Comparison of ENCODE assay signal across 10 mouse cellular contexts in the genomic region with DNA sequence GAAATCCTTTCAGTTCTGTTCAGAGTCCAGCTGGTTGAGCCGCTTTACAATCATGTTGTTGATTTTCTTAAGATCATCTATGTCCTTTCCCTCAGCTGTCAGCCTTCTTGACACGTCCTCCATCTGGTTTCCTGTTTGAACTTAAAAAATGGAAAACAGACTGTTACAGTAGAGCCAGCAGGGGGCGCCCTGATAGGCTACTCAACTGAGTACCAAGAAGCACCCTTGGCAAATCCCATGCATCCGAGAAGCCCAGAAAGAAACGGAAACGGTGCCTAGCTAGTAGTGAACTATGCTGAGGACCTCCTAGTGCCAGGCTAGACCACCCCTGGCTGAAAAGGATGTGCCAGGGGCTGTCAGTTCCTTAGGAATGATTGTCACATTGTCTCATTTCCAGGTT. TPM values are rescaled to one million over a fixed set of nuclear protein-coding genes. Genes with fewer than 3 reads are reported as not detected.
DNase-seq lines count a peak whose midpoint lies in the region; ATAC-seq lines count a peak whose summit lies in the region.
"Had no signal": no experiment of that assay in that cellular context is flagged by ENCODE, and none has a peak within 500 bp of the region (broad histone marks: within the 10 kb centered on the region; RNA-seq: fewer than 3 reads in every experiment).

No protein-coding gene starts in this region.

- no peaks in the 10 kb centered on the region for H3K36me3 ChIP-seq in embryonic facial prominence, embryonic 14.5 days (ENCODE audit: control insufficient read depth, insufficient read depth, low read length)
- H3K36me3 ChIP-seq in limb, embryonic 10.5 days, result no peaks in the 10 kb centered on the region

- H3K4me1 ChIP-seq in embryonic facial prominence, embryonic 14.5 days (ENCODE audit: control insufficient read depth, insufficient read depth, low read length), result no peaks in the 10 kb centered on the region
- H3K4me1 ChIP-seq in limb, embryonic 10.5 days, result no peaks in the 10 kb centered on the region

- DNase-seq in gastrocnemius, adult 18-20 months (ENCODE audit: low spot score), result peak; percentile 35
- no peak for DNase-seq in gastrocnemius, postnatal 4 days (ENCODE audit: low spot score in 2 of 2)
- DNase-seq in right cerebral cortex, adult 18-20 months, result peak; percentile 24
- DNase-seq in right cerebral cortex, postnatal 25 days, result no peak
- DNase-seq in embryonic facial prominence, embryonic 14.5 days (ENCODE audit: low spot score), result peak; percentile 14
- peak; percentile 51 for DNase-seq in retina, embryonic 14.5 days (ENCODE audit: low spot score)
- no peak for DNase-seq in limb, embryonic 10.5 days (ENCODE audit: low spot score)
- DNase-seq in yolk sac, embryonic 10.5 days (ENCODE audit: low spot score), result no peak

- no peaks in the 10 kb centered on the region for H3K9me3 ChIP-seq in embryonic facial prominence, embryonic 14.5 days (ENCODE audit: control insufficient read depth, low read length)
- H3K9me3 ChIP-seq in limb, embryonic 10.5 days (replicated peaks), result no peaks in the 10 kb centered on the region

- no peak overlapping the region for H3K4me3 ChIP-seq in embryonic facial prominence, embryonic 14.5 days (ENCODE audit: low read depth, low read length)
- no peak overlapping the region for H3K4me3 ChIP-seq in limb, embryonic 10.5 days
- H3K4me3 ChIP-seq: myocyte had no signal

- no peaks in the 10 kb centered on the region for H3K27me3 ChIP-seq in embryonic facial prominence, embryonic 14.5 days (replicated peaks; ENCODE audit: control insufficient read depth, insufficient read depth, low read length)
- H3K27me3 ChIP-seq in limb, embryonic 10.5 days (ENCODE audit: low read depth, poor library complexity, severe bottlenecking), result no peaks in the 10 kb centered on the region

- no peak for ATAC-seq in embryonic facial prominence, embryonic 14.5 days (ENCODE audit: low read depth)

- WGBS in embryonic facial prominence, embryonic 14.5 days, result 60% methylated on average over 6 of the region's 6 CpGs
- 67% methylated on average over 6 of the region's 6 CpGs for WGBS in limb, embryonic 10.5 days

- no peak overlapping the region for H3K9ac ChIP-seq in embryonic facial prominence, embryonic 14.5 days (ENCODE audit: low read depth, low read length)

- H3K27ac ChIP-seq in embryonic facial prominence, embryonic 14.5 days (replicated peaks; ENCODE audit: low read depth, low read length), result no peak overlapping the region
- H3K27ac ChIP-seq in limb, embryonic 10.5 days, result no peak overlapping the region

- no peak overlapping the region for H3K4me2 ChIP-seq in embryonic facial prominence, embryonic 14.5 days (ENCODE audit: low read depth, low read length)

RNA-seq across cellular contexts. Expression of a gene that starts 22.2 kb away (rescaled TPM):
- total RNA-seq in gastrocnemius, adult 18-20 months (2021), result 10 to 100 TPM; 60.6 to 68.5 TPM
- total RNA-seq in gastrocnemius, postnatal 4 days (2021), result 10 to 100 TPM; 30.7 to 34.1 TPM
- 4.5 and 4.7 TPM in 2 replicates for polyA plus RNA-seq in embryonic facial prominence, embryonic 14.5 days (2014; fragmentation: Nextera tagmentation; extraction: Ambion mirVana)
- polyA plus RNA-seq in limb, embryonic 10.5 days (2016; fragmentation: Nextera tagmentation; extraction: Ambion mirVana), result not detected in 2 replicates
- polyA plus RNA-seq: intestine, embryonic 14.5 days had no signal

RNA-seq across cellular contexts. Expression of a gene that starts 43.1 kb away (rescaled TPM):
- total RNA-seq in gastrocnemius, adult 18-20 months (2021), result 1 to 10 TPM; 1.4 to 1.6 TPM
- under 1 TPM; 0.34 to 0.49 TPM for total RNA-seq in gastrocnemius, postnatal 4 days (2021)
- 4.7 and 5.8 TPM in 2 replicates for polyA plus RNA-seq in embryonic facial prominence, embryonic 14.5 days (2014; fragmentation: Nextera tagmentation; extraction: Ambion mirVana)
- polyA plus RNA-seq in limb, embryonic 10.5 days (2016; fragmentation: Nextera tagmentation; extraction: Ambion mirVana), result 0.09 TPM in 1 of 2 replicates, not detected in the other

Comparison
In these comparisons a context has a peak if more than half of its experiments do, and no peak if none do; other contexts are left out.
1. DNase-seq: peak in gastrocnemius, adult 18-20 months (single experiment), right cerebral cortex, adult 18-20 months (single experiment), embryonic facial prominence, embryonic 14.5 days (single experiment) and retina, embryonic 14.5 days (single experiment); none in gastrocnemius, postnatal 4 days (0 of 2), right cerebral cortex, postnatal 25 days (single experiment), limb, embryonic 10.5 days (single experiment) and yolk sac, embryonic 10.5 days (single experiment).